Mouse (Mus musculus): Measurements from ENCODE around the gene Maneal.

The Maneal gene

DNA sequence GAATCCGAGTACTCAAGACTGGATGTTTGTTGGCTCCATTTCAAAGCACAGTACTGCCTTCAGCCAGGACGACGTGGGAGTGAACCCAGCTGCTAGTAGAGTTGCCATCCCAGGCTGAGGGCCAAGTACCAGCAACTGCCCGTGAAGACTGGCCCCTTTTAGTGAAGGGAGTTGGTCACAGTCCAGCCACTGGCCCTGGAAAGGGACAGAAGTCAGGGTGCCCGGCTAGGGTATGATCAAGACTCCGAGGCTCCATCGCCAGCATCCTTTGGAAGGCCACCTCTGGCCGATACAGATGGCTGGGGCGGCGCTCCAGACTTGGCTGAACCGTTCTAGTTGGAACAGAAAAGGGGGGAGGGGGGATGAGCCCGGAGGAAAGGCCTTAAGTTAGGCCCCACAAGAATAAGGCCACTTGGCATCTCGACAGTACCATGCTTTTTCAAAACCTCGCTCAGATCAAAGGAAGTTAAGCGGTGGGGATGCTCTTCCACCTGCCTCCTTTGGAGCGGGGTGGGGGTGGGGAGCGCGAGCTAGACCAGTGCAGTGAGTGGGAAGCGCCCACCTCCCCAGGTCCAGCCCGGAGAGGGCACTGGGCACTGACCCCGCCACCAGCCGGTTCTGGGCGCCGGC lies 12.2 kb downstream of the Maneal start:
- peak; percentile 65 for DNase-seq (ENCODE audit: low spot score)

DNA sequence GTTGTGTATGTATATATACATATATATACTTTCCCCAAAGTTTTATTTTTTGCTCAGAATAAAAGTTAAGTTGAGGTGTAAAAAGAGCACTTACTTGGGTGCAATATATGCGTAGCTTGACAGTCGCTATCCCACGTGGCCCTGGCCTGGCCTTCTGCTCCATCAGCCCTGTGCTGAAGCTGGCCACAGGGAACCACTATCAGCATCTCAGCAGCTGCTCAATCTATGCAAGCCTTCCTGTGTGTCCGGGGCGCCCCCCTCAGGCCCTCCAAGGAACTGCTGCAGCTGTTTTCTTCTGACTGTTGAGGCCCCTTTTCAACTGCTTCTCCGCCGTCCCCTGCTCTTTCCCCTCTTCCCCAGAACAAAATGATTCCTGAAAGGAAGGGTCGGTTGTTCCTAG lies 14.4 kb downstream of the Maneal start:
- DNase-seq (ENCODE audit: low spot score) = peak; percentile 75

- DNase-seq (ENCODE audit: low spot score) = peak; percentile 46
These were observed 18.5 kb downstream of the Maneal start for GRCm38 (mm10) chr4:124843493-124843892.

GRCm38 (mm10) chr4:124840998-124841397 lies 21.0 kb downstream of the Maneal start:
- no peak for DNase-seq (ENCODE audit: low spot score)

GRCm38 (mm10) chr4:124838035-124838700 lies 23.8 kb downstream of the Maneal start:
- DNase-seq (ENCODE audit: low spot score) = no peak

- DNase-seq (ENCODE audit: low spot score) = no peak
These were observed 29.2 kb downstream of the Maneal start for GRCm38 (mm10) chr4:124832796-124833195.

DNA sequence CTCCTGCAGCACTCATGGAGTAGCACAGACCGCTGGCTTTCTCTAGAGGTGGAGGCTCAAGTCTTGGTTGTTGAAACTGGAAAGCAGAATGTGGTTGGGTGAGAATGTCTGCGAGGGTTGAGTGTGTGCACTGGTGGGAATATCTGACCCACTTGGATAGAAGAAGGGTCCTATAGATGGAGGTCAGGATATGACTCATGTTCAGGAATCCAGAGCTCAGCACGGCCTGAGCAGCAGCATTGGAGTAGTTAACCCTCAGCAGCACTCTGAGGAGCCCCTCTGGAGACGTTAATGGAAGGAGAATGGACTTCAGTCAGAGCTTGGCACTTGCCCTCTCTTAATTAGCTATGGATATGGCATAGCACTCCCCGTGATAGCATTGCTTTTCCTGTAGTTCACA lies 32.3 kb downstream of the Maneal start:
- no peak for DNase-seq (ENCODE audit: low spot score)

GRCm38 (mm10) chr4:124825371-124825965 lies 36.5 kb downstream of the Maneal start:
- no peak for DNase-seq (ENCODE audit: low spot score)

GRCm38 (mm10) chr4:124824967-124825366 lies 37.0 kb downstream of the Maneal start:
- no peak for DNase-seq (ENCODE audit: low spot score)

- no peak for DNase-seq (ENCODE audit: low spot score)
These were observed 43.1 kb downstream of the Maneal start for GRCm38 (mm10) chr4:124818832-124819231.

- DNase-seq (ENCODE audit: low spot score) = peak; percentile 17
These were observed 44.2 kb downstream of the Maneal start for GRCm38 (mm10) chr4:124817803-124818202.

- no peak for DNase-seq (ENCODE audit: low spot score)
These were observed 46.1 kb downstream of the Maneal start for GRCm38 (mm10) chr4:124815901-124816300.

DNA sequence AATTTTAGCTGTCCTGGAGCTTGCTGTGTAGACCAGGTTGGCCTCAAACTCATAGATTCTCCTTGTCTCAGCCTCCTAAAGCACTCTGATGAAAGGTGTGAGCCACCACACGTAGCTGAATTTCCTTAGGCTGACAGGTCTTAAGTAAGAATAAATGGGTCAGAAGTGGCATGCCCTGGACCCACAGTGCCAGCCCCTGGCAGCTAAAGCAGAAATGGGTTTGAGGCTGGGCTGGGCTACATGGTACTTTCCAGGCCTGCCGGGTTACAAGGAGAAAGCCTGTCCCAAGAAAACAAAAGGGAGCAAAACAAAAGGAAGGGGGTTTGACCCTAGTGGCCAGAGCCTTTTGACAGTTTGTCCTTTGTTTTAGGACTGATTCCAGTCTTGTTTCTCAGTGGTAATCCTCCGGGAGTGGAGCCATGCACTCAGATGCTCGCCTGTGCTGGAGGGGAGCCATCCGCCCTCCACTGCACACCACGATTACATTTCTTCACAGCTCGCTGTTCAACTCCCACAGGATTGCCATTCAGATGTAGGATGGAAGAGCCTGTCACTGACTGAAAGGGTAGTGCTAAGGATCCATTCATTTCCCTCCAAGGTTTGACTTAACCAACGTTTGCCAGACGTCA lies 50.5 kb downstream of the Maneal start:
- no peak for DNase-seq (ENCODE audit: low spot score)

DNA sequence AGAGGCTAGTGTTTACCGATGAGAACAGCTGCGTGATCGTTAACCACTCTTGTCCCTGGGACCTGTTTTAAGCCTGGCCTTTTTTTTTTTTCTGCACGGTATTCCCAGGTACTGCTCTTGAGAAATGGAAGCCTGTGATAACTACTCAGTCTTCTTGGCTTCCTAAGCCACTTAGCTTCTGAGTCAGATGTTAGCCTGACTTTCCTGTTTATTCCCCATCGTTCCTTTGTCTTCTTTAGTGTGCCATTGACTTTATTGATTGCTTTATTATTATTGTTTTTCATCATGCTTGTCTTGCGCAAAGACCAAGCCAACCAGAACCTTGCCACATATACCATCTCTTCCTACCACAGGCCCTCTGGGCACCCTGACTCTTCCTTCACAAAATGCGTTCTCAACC lies 51.9 kb downstream of the Maneal start:
- DNase-seq (ENCODE audit: low spot score) = no peak

DNA sequence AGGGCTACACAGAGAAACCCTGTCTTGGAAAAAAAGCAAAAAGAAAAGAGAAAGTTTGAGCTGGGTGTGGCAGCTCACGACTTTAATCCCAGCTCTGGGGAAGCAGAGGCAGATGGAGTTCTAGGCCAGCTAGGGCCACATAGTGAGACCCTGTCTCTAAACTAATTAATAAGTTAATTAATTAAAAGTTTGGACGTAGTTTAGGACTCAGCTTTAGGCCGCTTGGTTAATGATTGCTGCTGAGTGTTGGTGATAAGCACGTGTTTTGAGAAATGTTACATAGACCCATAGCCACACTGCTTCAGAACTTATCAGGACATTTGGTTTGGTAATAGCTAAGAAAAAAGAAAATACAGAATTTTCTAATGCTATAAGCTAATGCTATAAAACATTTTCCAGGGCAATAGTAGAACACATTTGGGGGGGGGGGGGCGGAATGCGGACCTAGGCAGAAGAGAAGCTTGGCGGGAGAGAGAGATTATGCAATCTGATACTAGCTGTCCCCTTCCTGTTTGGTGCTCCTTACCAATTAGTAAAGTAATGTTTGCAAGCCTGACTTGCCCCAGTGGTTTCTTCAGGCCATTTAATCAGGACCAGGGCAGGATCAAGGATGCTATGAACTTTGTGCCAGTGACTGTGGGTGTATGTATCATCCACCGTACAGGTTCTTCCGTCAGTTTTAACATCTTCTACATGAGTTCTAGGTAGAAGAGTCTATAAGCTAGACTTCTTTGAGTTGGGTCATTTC lies 52.7 kb downstream of the Maneal start:
- no peak for DNase-seq (ENCODE audit: low spot score)

- no peak for DNase-seq (ENCODE audit: low spot score)
These were observed 53.5 kb downstream of the Maneal start for GRCm38 (mm10) chr4:124808511-124808910.
